Mouse (Mus musculus) c-Kit-positive CD71-positive TER-119-positive erythroid progenitor cells, embryonic 14.5 days (primary cell): Measurements from ENCODE around the gene Plekhm3.

Experiments used
- DNase-seq: peaks from one replicate; pipeline ENCODE4 v3.0.0-alpha.2; 2013; ENCODE audit warnings: low spot score

Gene Plekhm3

GRCm38 (mm10) chr1:64875712-64876111 lies 80.9 kb downstream of the Plekhm3 start:
- DNase-seq = no peak

GRCm38 (mm10) chr1:64875156-64875555 lies 81.5 kb downstream of the Plekhm3 start:
- no peak for DNase-seq

GRCm38 (mm10) chr1:64871956-64872355 lies 84.7 kb downstream of the Plekhm3 start:
- DNase-seq = no peak

- no peak for DNase-seq
These were observed 88.9 kb downstream of the Plekhm3 start for GRCm38 (mm10) chr1:64867684-64868083.

GRCm38 (mm10) chr1:64866140-64866539 lies 90.5 kb downstream of the Plekhm3 start:
- DNase-seq = no peak

GRCm38 (mm10) chr1:64860235-64860920 lies 96.2 kb downstream of the Plekhm3 start:
- no peak for DNase-seq

GRCm38 (mm10) chr1:64859826-64860225 lies 96.8 kb downstream of the Plekhm3 start:
- DNase-seq = no peak

GRCm38 (mm10) chr1:64854835-64855234 lies 101.8 kb downstream of the Plekhm3 start:
- DNase-seq = no peak

GRCm38 (mm10) chr1:64853738-64854730 lies 102.6 kb downstream of the Plekhm3 start:
- DNase-seq = no peak

- no peak for DNase-seq
These were observed 103.4 kb downstream of the Plekhm3 start for GRCm38 (mm10) chr1:64853244-64853643.

GRCm38 (mm10) chr1:64852272-64852671 lies 104.4 kb downstream of the Plekhm3 start:
- no peak for DNase-seq

- DNase-seq = no peak
These were observed 106.3 kb downstream of the Plekhm3 start for GRCm38 (mm10) chr1:64850345-64850744.

- no peak for DNase-seq
These were observed 107.6 kb downstream of the Plekhm3 start for GRCm38 (mm10) chr1:64848996-64849395.

GRCm38 (mm10) chr1:64848081-64848480 lies 108.5 kb downstream of the Plekhm3 start:
- DNase-seq = no peak

- no peak for DNase-seq
These were observed 109.1 kb downstream of the Plekhm3 start for GRCm38 (mm10) chr1:64847565-64847964.

GRCm38 (mm10) chr1:64844978-64845377 lies 111.6 kb downstream of the Plekhm3 start:
- no peak for DNase-seq

- no peak for DNase-seq
These were observed 112.6 kb downstream of the Plekhm3 start for GRCm38 (mm10) chr1:64843900-64844616.

GRCm38 (mm10) chr1:64840930-64841329 lies 115.7 kb downstream of the Plekhm3 start:
- no peak for DNase-seq

- DNase-seq = no peak
These were observed 120.0 kb downstream of the Plekhm3 start for GRCm38 (mm10) chr1:64836584-64836983.

- DNase-seq = no peak
These were observed 120.5 kb downstream of the Plekhm3 start for GRCm38 (mm10) chr1:64836114-64836513.

GRCm38 (mm10) chr1:64831552-64831951 lies 125.1 kb downstream of the Plekhm3 start:
- DNase-seq = no peak

GRCm38 (mm10) chr1:64827434-64827833 lies 129.2 kb downstream of the Plekhm3 start:
- DNase-seq = no peak
